Mouse (Mus musculus): ENCODE measurements around the gene Psma3. TPM values are rescaled to one million over a fixed set of nuclear protein-coding genes. Genes with fewer than 3 reads are reported as not detected.

Gene Psma3
- polyA plus RNA-seq (2012; rRNA removed) = 240 and 288 TPM in 2 replicates

- peak; percentile 81 for DNase-seq (ENCODE audit: low spot score)
Observed at GRCm38 (mm10) chr12:70974441-70975266, at the start of gene Psma3. Psma3 (plus strand) TSS chr12:70974621.

- DNase-seq (ENCODE audit: low spot score) = no peak
Observed at GRCm38 (mm10) chr12:70929781-70930180, 44.6 kb upstream of the Psma3 start.

GRCm38 (mm10) chr12:70937150-70937549 is 37.3 kb upstream of the Psma3 start:
- DNase-seq (ENCODE audit: low spot score) = no peak

GRCm38 (mm10) chr12:70937571-70938384 is 36.6 kb upstream of the Psma3 start, which contains the start of gene Actr10:
Actr10 (plus strand) TSS chr12:70937857.
- peak; percentile 89 for DNase-seq (ENCODE audit: low spot score)

- DNase-seq (ENCODE audit: low spot score) = no peak
Observed at GRCm38 (mm10) chr12:70940806-70941205, 33.6 kb upstream of the Psma3 start.

- no peak for DNase-seq (ENCODE audit: low spot score)
Observed at GRCm38 (mm10) chr12:70944181-70944580, 30.2 kb upstream of the Psma3 start.

- no peak for DNase-seq (ENCODE audit: low spot score)
Observed at GRCm38 (mm10) chr12:70946585-70947256, 27.7 kb upstream of the Psma3 start.

GRCm38 (mm10) chr12:70958640-70959039 is 15.8 kb upstream of the Psma3 start:
- no peak for DNase-seq (ENCODE audit: low spot score)

- DNase-seq (ENCODE audit: low spot score) = no peak
Observed at GRCm38 (mm10) chr12:70967581-70967980, 6.8 kb upstream of the Psma3 start.

GRCm38 (mm10) chr12:70968141-70968790 is 6.2 kb upstream of the Psma3 start:
- DNase-seq (ENCODE audit: low spot score) = peak; percentile 75

GRCm38 (mm10) chr12:70968791-70969307 is 5.6 kb upstream of the Psma3 start:
- peak; percentile 68 for DNase-seq (ENCODE audit: low spot score)

- no peak for DNase-seq (ENCODE audit: low spot score)
Observed at GRCm38 (mm10) chr12:70969485-70970184, 4.8 kb upstream of the Psma3 start.

GRCm38 (mm10) chr12:70973831-70974230 is 590 bp upstream of the Psma3 start:
- no peak for DNase-seq (ENCODE audit: low spot score)

- no peak for DNase-seq (ENCODE audit: low spot score)
Observed at GRCm38 (mm10) chr12:70975406-70975805, 985 bp downstream of the Psma3 start.

- DNase-seq (ENCODE audit: low spot score) = no peak
Observed at GRCm38 (mm10) chr12:70975891-70976290, 1.5 kb downstream of the Psma3 start.

GRCm38 (mm10) chr12:70978345-70978744 is 3.9 kb downstream of the Psma3 start:
- DNase-seq (ENCODE audit: low spot score) = no peak

- no peak for DNase-seq (ENCODE audit: low spot score)
Observed at GRCm38 (mm10) chr12:70984855-70985550, 10.6 kb downstream of the Psma3 start.

GRCm38 (mm10) chr12:70997225-70997624 is 22.8 kb downstream of the Psma3 start:
- DNase-seq (ENCODE audit: low spot score) = no peak

GRCm38 (mm10) chr12:70999423-70999903 is 25.0 kb downstream of the Psma3 start:
- no peak for DNase-seq (ENCODE audit: low spot score)

GRCm38 (mm10) chr12:71000344-71000743 is 25.9 kb downstream of the Psma3 start:
- no peak for DNase-seq (ENCODE audit: low spot score)
